Mouse (Mus musculus): Measurements from ENCODE around the gene 4933428G20Rik.

The 4933428G20Rik gene

DNA sequence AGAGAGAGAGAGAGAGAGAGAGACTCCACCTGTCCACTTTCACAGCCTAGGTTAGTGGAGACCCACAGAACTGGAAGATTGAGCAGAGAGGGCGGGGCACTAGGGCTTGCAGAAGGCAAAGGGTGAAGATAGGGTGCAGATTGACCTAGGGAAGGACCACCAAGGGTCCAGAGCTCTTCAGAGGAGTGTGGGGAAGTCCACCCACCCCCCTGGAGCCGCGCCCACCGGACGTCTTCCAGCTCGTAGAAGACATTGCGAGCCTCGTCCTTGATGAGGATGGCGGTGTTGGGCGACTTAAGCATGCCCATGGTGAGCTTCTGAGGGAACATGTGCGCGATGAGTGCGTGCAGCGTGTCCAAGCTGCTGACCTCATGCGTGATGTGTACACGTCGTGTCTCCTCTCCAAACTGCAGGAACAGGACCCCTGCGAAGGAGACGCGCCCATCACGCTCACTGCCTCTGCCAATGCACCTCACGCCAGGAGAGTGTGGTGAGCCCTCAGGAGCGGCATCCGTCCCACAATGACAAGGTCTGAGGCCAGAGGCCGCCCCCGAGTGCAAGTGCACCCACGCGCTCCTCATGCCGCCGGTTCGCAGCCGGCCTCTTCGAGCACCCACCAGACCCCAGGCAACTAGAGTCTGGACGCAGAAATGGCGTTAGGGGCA, 36.1 kb upstream of the 4933428G20Rik start:
- ChIA-PET CTCF (interaction anchor here (0.6 to 2.6 kb wide), 22 partner anchors 10 to 136 kb away, joined by 3 to 9 read pairs (median 4); partner anchors contain the start of gene Srcin1 (in 2 of the 4)), POLR2A (interaction anchor here (0.5 to 2.7 kb wide), 26 partner anchors 8 to 135 kb away, joined by 3 to 13 read pairs (median 4); no protein-coding TSS in a partner anchor)

DNA sequence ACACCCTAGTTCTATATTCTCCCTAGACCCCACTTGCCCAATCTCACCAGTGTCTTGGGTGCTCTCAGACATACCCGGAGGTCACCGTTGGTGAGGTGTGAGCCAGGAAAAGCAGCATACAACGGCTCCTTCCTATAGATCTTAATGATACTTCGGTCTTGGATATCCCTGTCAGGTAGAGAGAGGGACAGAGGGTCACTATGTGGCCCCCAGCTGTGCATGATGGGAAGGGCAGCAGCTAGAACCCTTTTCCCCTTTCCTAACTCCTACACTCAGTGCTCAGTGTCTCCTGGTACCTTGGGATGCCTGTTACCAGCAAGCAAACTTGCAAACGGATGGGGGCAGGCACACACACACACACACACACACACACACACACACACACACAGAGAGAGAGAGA, 35.5 kb upstream of the 4933428G20Rik start:
- ChIA-PET CTCF (interaction anchor here (0.6 to 2.6 kb wide), 7 partner anchors 10 to 52 kb away, joined by 3 to 9 read pairs (median 7); partner anchors contain the start of gene Srcin1 (in 2 of the 4)), POLR2A (interaction anchor here in 2 of 4 experiments (0.5 to 2.7 kb wide), 6 partner anchors 8 to 108 kb away, joined by 3 to 12 read pairs (median 4); no protein-coding TSS in a partner anchor)

DNA sequence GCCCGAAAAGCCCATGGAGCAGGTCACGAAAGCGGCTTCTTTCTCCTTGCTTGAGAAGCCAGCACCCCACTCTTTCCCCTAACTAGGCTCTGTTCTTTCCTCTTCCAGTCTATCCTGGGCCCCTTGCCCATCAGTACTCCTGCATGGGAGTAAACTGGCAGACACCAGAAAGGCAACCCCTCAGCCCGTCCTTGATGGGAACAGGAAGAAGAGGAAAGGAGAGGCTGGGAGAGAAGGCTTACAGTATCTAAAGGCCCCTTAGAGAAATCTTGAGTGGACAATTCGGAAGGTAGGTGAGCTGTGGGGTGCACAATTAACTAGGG, 35.1 kb upstream of the 4933428G20Rik start:
- ChIA-PET CTCF (interaction anchor here in 1 of 4 experiments (1.9 kb wide), 1 partner anchor 22 kb away, joined by 4 read pairs; no protein-coding TSS in a partner anchor), POLR2A (interaction anchor here in 1 of 4 experiments (1.5 kb wide), 1 partner anchor 9 kb away, joined by 4 read pairs; no protein-coding TSS in a partner anchor)

DNA sequence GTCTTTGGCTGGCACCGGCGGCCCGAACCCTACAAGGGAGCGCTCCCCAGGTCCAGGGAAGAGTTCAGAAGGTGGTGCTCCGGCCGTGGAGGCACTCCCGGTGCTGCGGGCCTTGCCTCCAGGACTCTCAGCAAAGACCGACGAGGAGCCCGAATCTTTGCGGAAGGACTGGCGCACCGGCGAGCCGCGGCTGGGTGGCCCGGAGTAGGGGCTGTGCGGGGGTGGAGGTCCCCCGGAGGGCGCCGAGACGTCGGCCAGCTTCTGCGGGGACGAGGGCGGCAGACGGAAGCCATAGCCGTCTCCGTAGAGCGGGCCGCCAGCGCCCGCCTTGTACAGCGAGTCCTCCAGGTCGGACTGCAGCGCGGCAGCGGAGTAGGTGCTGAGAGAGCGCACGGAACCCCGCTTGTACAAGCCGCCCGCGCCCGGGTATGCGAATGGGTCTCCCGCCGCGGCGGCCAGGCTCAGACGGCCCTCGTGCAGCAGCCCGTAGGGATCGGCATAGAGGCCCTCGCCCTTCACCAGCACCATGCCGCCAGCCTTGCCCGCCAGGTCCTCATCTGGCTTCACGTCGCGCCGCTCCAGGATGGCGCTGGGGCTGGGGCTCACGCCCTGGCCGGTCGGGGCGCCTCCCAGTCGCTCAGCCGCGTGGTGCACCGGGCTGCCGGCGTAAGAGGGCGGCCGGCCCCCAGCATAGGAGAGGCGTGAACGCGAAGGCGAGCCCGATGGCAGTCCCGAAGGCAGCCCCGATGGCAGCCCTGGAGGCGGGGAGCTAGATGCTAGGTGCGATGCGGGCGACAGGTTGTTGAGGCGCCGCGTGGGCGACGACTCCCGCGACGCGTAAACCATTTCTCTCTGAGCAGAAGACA, 34.5 kb upstream of the 4933428G20Rik start:
- ChIA-PET POLR2A (interaction anchor here in 2 of 4 experiments (0.7 to 3.1 kb wide), 4 partner anchors 9 to 308 kb away, joined by 3 to 16 read pairs (median 6); no protein-coding TSS in a partner anchor), CTCF (interaction anchor here in 1 of 4 experiments (1.2 kb wide), 1 partner anchor 38 kb away, joined by 3 read pairs; no protein-coding TSS in a partner anchor)

DNA sequence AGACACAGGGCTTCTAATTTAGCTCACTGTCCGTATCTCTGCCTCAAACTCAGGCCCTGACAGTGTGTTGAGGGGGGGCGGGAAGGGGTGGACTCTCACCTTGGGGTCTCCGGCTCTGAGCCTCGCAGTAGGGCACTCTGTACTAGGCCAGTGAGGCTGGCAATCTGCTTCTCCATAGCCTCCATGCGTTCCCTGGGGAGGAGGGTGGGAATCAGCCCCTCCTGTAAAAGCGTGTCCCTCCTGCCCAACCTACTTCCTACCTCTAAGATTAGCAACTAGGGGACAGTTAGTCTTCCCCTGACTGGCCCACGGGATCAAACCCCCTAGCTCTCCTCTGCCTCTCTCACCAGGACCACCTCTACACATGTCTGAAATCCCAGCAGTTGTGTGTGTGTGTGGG, 33.5 kb upstream of the 4933428G20Rik start:
- POLR2A ChIA-PET: interaction anchor here in 2 of 4 experiments (0.6 to 4.5 kb wide), 19 partner anchors 10 to 1372 kb away, joined by 3 to 16 read pairs (median 4); partner anchors contain the start of genes Arhgap23 (in 1 of the 2) and Kpnb1 (in 1 of the 2)
- CTCF ChIA-PET: interaction anchor here (0.6 to 3.9 kb wide), 8 partner anchors 11 to 206 kb away, joined by 3 to 41 read pairs (median 10); partner anchors contain the start of gene 4933428G20Rik (in 1 of the 4)

DNA sequence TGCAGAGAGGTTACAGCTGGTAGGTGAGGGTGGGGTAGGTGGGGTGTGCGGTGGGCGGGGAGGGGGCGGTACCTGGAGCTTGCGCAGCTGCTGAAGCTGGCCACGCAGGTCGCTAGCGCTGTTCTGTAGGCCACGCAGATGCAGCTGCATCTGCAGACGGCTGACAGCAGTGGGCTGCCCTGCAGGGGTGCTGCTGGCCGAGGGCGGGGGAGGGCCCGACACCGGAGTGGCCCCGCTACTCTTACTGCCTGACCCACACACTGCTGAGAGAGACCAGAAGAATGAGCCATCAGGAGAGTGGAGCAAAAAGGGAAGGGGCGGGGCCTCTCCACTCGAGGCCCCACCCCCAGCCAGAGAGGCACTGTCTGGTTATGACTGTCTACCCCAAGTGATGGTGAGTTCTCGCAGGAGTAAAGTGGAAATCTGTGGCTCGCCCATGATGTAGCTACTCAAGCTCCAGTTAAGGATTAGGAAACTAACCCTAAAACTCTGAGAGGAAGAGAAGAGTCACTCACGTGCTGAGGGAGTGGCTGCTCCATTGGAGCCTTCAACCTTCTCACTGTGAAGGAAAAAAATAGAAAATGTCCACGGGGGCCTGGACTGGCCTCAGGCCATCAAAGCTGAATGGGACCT, 32.9 kb upstream of the 4933428G20Rik start:
- CTCF ChIA-PET: interaction anchor here (0.6 to 3.9 kb wide), 23 partner anchors 11 to 255 kb away, joined by 3 to 41 read pairs (median 12); partner anchors contain the start of genes Srcin1 (in 2 of the 4) and 4933428G20Rik (in 1 of the 4)

DNA sequence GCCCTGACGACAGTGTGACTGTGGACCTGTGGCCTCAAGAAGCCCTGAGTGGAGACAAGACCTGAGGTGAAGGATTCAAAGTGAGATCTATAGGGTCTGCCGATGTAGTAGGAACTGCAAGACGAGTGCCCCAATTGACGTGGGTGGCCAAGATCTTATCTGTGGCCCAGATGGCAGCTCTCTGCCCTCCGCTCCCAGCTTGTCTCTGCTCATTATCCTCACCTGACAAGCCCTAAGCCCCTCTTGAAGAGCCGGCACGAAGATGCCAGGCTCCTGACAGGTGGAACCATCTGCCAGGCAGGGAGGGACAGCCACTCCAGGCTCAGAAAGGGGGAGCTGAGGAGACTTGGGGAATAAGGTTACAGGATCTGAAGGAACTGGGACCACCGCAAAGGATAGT, 32.2 kb upstream of the 4933428G20Rik start:
- ChIA-PET POLR2A (interaction anchor here (0.6 to 4.5 kb wide), 39 partner anchors 9 to 349 kb away, joined by 3 to 42 read pairs (median 5); partner anchors contain the start of genes Srcin1 (in 2 of the 4) and Kpnb1 (in 1 of the 4)), CTCF (interaction anchor here (0.5 to 3.9 kb wide), 76 partner anchors 8 to 254 kb away, joined by 3 to 41 read pairs (median 5); partner anchors contain the start of genes Srcin1 (in 4 of the 4), 4933428G20Rik (in 1 of the 4) and Arhgap23 (in 1 of the 4))

More for the DNA sequence above, 32.9 kb upstream of the 4933428G20Rik start:
- POLR2A ChIA-PET: interaction anchor here in 2 of 4 experiments (0.6 to 4.5 kb wide), 30 partner anchors 8 to 1372 kb away, joined by 3 to 42 read pairs (median 5); partner anchors contain the start of genes Arhgap23 (in 1 of the 2) and Kpnb1 (in 1 of the 2)

DNA sequence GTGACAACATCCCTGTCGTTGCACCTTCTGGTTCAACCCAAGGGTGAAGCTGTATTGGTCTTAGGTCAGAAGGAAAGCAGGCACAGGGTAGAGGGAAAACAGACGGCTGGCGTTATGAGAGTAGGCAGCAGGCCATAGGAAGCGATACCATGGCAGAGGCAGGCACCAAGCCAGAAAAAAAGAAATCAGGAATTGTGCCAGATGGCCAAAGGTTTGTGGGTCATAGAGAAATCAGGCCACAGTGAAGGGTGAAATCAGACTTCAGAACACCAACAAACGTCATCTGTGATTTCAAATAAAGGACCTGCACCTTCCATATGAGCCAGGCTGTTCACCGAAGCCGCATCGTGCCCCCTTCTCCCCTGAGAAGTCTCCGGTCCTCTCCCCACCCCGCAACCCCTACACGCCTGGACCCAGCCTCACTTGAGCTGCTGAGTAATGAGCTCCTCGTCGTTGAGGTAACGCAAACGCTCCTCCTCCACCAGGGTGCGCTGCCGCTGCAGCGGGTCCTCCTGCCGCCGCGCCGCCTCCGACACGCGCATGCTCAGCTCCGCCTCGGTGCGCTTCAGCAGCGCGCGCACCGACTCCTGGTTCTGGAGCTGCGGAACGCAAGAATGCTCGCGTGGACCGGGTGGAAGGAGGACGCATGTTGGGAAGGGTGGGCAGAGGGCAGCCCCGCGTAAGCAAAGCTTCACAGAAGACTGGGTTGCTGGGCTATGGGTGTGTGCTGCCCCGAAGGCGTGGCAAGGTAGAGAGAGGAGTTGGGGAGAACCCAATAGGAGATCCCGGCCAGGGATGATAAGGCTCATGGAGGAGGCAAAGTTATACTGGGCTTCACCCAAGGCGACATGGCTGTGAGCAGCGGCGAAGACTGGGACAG, 31.5 kb upstream of the 4933428G20Rik start:
- POLR2A ChIA-PET: interaction anchor here (0.6 to 4.5 kb wide), 71 partner anchors 8 to 350 kb away, joined by 3 to 42 read pairs (median 4); partner anchors contain the start of genes Srcin1 (in 3 of the 4), Epop (in 2 of the 4), Kpnb1 (in 1 of the 4) and Mllt6 (in 1 of the 4)
- CTCF ChIA-PET: interaction anchor here (0.5 to 3.9 kb wide), 118 partner anchors 9 to 841 kb away, joined by 3 to 41 read pairs (median 4); partner anchors contain the start of genes Srcin1 (in 4 of the 4), 4933428G20Rik (in 1 of the 4), Arhgap23 (in 1 of the 4) and Epop (in 1 of the 4)

DNA sequence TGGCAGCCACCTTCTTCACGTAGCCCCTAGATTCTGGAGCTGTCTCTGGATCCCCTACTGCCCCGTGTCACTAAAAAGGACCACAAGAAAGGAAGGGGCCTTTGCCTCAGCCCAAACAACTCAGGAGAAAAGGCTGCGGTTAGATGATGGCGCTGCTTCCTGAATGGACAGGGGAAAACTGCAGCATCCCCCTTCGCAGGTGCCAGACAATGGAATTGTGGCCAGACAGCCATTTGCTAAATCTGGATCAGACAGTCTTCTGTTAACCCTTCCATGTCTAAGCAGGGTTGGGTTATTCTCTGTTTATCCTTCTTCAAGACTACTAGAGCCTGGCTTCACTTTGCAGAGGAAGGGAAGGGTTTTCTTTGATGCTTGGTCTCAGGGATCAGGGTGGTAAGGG, 30.8 kb upstream of the 4933428G20Rik start:
- POLR2A ChIA-PET: interaction anchor here in 3 of 4 experiments (0.6 to 4.5 kb wide), 57 partner anchors 8 to 215 kb away, joined by 3 to 42 read pairs (median 4); partner anchors contain the start of genes Epop (in 2 of the 3), Srcin1 (in 2 of the 3), Mllt6 (in 1 of the 3) and Mrpl45 (in 1 of the 3)
- CTCF ChIA-PET: interaction anchor here (0.5 to 3.9 kb wide), 107 partner anchors 8 to 841 kb away, joined by 3 to 41 read pairs (median 5); partner anchors contain the start of genes Srcin1 (in 4 of the 4), 4933428G20Rik (in 1 of the 4), Arhgap23 (in 1 of the 4) and Epop (in 1 of the 4)

DNA sequence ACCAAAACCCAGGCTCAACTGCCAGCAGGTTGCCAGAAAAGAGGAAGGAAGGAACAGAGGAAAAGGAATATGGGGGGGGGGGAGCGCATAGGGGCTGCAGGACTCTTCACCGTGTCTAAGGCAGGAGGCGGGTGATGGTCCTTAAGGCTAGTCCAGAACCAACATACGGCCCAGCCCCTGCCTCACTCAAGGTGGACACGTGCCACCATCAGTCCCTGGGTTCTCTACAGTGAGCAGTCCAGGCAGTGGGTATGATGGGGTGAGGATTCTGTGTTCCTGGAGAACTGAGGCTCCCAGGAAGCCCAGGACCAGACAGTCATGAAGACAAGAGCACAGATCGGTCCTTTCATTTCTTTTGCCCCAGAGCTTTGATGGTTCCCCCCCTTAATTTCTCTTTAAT, 29.9 kb upstream of the 4933428G20Rik start:
- ChIA-PET CTCF (interaction anchor here in 3 of 4 experiments (0.6 to 3.9 kb wide), 3 partner anchors 29 to 237 kb away, joined by 4 to 41 read pairs (median 6); no protein-coding TSS in a partner anchor), POLR2A (interaction anchor here in 3 of 4 experiments (0.7 to 4.5 kb wide), 11 partner anchors 9 to 97 kb away, joined by 3 to 42 read pairs (median 5); no protein-coding TSS in a partner anchor)

DNA sequence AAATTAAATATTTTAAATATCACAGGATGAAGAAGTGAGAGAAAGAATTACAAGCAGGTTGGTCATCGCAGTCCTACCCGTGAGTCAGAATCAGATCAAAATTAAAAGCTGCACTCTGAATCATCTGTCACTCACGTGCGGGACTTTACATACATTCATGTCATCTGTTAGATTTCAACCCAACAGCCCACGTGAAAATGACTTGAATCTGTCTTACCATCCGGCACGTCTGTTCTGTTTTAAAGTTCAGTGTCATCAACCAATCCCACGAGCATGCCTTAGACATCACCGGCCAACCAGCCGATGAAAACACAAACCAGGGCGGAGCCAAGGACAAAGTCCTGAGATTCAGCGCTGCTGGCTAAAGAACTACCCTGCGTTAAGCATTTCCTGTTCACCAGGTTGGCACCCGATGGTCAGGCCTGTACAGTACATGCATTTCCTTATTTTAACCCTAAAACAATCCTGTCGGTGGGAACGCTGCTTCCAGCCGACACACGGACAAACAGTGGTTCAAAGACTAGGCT, 28.2 kb upstream of the 4933428G20Rik start:
- POLR2A ChIA-PET: interaction anchor here in 1 of 4 experiments (0.7 to 3.0 kb wide), 8 partner anchors 9 to 176 kb away, joined by 3 to 14 read pairs (median 4); no protein-coding TSS in a partner anchor
- CTCF ChIA-PET: interaction anchor here in 1 of 4 experiments (1.3 kb wide), 1 partner anchor 54 kb away, joined by 5 read pairs; no protein-coding TSS in a partner anchor

DNA sequence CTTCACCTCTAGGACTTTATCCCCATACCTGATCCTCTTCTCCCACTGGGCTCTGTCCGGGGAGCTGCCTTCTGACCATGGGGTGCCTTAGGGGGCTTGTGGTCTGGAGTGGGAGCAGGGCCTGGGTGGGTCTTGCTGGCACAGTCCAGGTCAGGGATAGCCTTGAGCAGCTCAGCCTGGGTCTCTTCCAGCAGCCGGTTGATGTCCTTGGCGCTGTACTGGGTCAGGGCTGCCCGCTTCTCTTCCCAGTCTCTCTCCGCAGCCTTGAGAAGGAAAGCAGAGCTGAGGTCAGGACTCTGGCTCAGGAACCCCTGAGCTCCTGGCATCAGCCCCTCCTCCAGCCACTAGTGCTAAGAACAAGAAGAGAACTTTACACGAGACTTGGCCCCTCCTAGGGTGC, 25.2 kb upstream of the 4933428G20Rik start:
- ChIA-PET POLR2A (interaction anchor here in 3 of 4 experiments (1.0 to 1.5 kb wide), 5 partner anchors 12 to 110 kb away, joined by 3 to 7 read pairs (median 4); partner anchors contain the start of gene Arhgap23 (in 1 of the 3)), CTCF (interaction anchor here (0.6 to 1.1 kb wide), 7 partner anchors 12 to 788 kb away, joined by 3 to 7 read pairs (median 4); no protein-coding TSS in a partner anchor)

DNA sequence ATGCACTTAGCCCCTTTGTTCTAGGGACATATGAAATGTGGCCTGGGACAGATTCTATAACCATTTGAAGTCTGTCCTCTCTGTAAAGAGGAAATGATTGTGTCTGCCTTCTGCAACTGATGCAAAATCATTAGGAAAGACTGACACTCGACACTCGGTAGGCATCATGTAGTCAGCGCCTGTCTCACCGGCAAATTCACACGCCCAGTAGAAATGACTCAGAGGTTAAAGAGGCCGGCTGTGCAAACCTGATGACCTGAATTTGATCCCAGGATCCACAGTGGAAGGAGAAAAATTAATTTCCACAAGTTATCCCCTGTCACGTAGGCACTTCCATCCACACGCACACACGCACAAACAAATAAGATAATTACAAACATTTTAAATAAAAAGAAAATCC, 24.2 kb upstream of the 4933428G20Rik start:
- POLR2A ChIA-PET: interaction anchor here (0.5 to 5.7 kb wide), 10 partner anchors 7 to 109 kb away, joined by 3 to 42 read pairs (median 6); partner anchors contain the start of gene Arhgap23 (in 1 of the 4)
- CTCF ChIA-PET: interaction anchor here in 3 of 4 experiments (0.6 to 4.3 kb wide), 3 partner anchors 7 to 45 kb away, joined by 3 to 22 read pairs (median 12); no protein-coding TSS in a partner anchor

DNA sequence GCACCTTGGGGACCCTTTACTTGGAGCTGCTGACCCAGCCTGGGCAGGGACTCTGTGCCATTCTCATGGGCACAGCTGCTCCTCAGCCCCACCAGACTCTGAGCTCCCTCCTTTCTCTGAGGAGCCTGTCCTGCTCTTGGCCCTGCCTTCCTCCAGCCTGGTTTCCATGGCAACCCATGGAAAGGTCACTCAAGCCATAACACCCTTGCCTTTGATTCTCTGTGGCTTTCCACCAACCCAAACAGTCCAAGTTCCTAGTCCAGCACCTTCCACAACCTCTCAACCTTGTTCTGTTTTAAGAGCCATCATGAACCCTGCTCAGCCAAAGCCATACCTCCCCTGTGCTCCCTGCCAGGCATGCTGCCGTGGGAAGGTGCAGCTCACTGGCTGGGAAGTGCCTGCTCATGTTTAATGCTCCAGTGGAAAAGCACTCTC, 23.7 kb upstream of the 4933428G20Rik start:
- ChIA-PET CTCF (interaction anchor here in 2 of 4 experiments (1.1 to 4.3 kb wide), 4 partner anchors 8 to 52 kb away, joined by 3 to 22 read pairs (median 9); partner anchors contain the start of gene Srcin1 (in 1 of the 2)), POLR2A (interaction anchor here in 3 of 4 experiments (0.5 to 5.7 kb wide), 17 partner anchors 7 to 273 kb away, joined by 3 to 42 read pairs (median 4); no protein-coding TSS in a partner anchor)

DNA sequence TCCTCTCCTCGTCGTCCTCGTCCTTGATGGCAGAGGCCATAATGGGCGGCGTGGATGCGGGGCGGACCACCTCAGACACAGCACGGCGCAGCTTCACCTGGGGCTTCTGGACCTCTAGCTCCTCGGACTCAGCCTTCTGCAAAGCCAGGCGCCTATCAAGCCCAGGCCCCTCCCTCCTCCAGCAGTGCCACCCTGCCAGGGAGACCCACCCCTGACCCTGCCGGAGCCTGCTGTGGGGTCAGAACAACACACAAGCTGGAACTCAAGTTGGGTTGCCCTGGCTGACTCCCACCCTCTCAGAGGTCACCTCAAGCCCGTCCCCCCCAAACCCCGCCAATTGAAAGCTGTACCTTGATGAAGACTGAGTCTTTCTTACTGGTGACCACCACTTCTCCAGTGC, 23.0 kb upstream of the 4933428G20Rik start:
- CTCF ChIA-PET: interaction anchor here (0.6 to 5.3 kb wide), 8 partner anchors 8 to 1696 kb away, joined by 3 to 30 read pairs (median 6); partner anchors contain the start of gene Srcin1 (in 1 of the 4)
- POLR2A ChIA-PET: interaction anchor here in 3 of 4 experiments (0.5 to 5.7 kb wide), 25 partner anchors 8 to 274 kb away, joined by 3 to 42 read pairs (median 4); no protein-coding TSS in a partner anchor
